Mouse (Mus musculus): ENCODE measurements around the gene Prss53.

- TF ChIP-seq CTCF (IDR thresholded peaks at IDR 0.05; ENCODE audit: low read depth) (no peak), EP300 (IDR thresholded peaks at IDR 0.05; ENCODE audit: low read depth) (no peak)
Measured at GRCm38 (mm10) chr7:127887191-127887590, 3.6 kb downstream of the Prss53 start.

Measured in heart, postnatal 0 days (tissue).